Mouse (Mus musculus) forebrain, embryonic 15.5 days (tissue): ENCODE results near the gene Prkn. TPM values are rescaled to one million over a fixed set of nuclear protein-coding genes. Genes with fewer than 3 reads are reported as not detected.

ENCODE experiments used
- ATAC-seq: fragments of 200-750 bp; cut with Nextera tagmentation; replicated peaks from 2 replicates; pipeline ENCODE4 v1.8.0; 2017; ENCODE audit warnings: mild to moderate bottlenecking, moderate TSS enrichment, moderate library complexity
- H3K27ac ChIP-seq: fragments of 300-500 bp; sonication (generic); replicated peaks from 2 replicates; pipeline ENCODE4 v1.5.1; 2015; ENCODE audit warnings: mild to moderate bottlenecking, inconsistent platforms
- H3K27me3 ChIP-seq: fragments of 300-500 bp; sonication (generic); 2 replicates; pipeline ENCODE4 v1.6.1; 2015; ENCODE audit warnings: inconsistent platforms
- H3K36me3 ChIP-seq: fragments of 300-500 bp; sonication (generic); 2 replicates; pipeline ENCODE4 v1.6.1; 2015; ENCODE audit warnings: mild to moderate bottlenecking, inconsistent platforms
- H3K4me1 ChIP-seq: fragments of 300-500 bp; sonication (generic); 2 replicates; pipeline ENCODE4 v1.6.1; 2015; ENCODE audit warnings: inconsistent platforms
- H3K4me2 ChIP-seq: fragments of 300-500 bp; sonication (generic); replicated peaks from 2 replicates; pipeline ENCODE4 v1.6.1; 2015; ENCODE audit warnings: mild to moderate bottlenecking, inconsistent platforms
- H3K4me3 ChIP-seq: fragments of 300-500 bp; sonication (generic); 2 replicates; pipeline ENCODE4 v1.5.1; 2015; ENCODE audit warnings: mild to moderate bottlenecking, inconsistent platforms
- H3K9ac ChIP-seq: fragments of 300-500 bp; sonication (generic); replicated peaks from 2 replicates; pipeline ENCODE4 v1.6.1; 2015; ENCODE audit warnings: mild to moderate bottlenecking, inconsistent platforms
- H3K9me3 ChIP-seq: fragments of 300-500 bp; sonication (generic); 2 replicates; pipeline ENCODE4 v1.6.1; 2016; ENCODE audit warnings: inconsistent platforms
- WGBS: fragments of 180-500 bp; shearing (Covaris S2); methylation state at CpG from one replicate; pipeline ENCODE4 v1.1.7; 2015; ENCODE audit warnings: mixed read lengths; 5-methylcytosine and 5-hydroxymethylcytosine counted together
- polyA plus RNA-seq: library from polyadenylated mRNA; unstranded; fragments of >200 nt; fragmentation: Nextera tagmentation; extraction: Ambion mirVana; gene quantifications from 2 replicates; pipeline ENCODE4 v1.2.1, GENCODE M21; 2015

Prkn gene
- polyA plus RNA-seq, 1 experiment from 2014 or later = 3.6 TPM

DNA sequence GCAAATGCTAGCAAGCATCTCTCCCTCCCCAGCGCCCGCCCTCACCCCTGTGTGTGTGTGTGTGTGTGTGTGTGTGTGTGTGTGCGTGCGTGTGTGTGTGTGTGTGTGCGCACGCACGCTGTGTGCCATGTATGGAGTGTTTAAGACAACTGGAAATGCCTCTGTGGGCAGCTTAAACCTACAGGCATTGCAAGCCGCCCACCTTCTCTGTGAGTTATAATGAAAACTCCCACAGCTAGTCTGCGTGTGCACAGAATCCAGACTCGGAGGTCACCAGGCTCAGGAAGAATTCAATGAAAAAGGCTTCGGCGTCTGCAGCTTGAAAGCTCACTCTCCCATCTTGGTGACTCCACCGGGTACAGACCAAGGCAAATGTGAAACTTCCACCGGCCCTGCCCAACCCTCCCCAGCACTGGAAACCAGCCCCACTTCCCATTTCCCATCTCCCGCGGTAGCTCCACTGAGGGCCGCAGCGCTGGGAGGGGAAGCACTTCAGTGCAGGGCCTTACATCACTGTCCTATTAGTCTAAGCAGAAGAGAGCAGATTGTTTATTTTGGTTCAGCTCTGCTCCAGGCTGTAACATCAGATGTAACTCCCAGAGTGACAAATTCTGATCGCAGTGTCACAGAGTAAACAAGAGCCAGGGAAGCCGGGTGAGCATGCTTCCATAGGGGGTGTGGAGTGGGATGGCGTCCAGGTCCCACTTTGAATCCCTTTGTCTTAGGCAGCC, 772.8 kb downstream of the Prkn start:
- Histone ChIP-seq H3K4me1 (peaks cover 9% of the 10 kb centered on the region; the same call in 1 of the 2 replicates), H3K27ac (no peak overlapping the region), H3K4me3 (no peak overlapping the region), H3K27me3 (no peaks in the 10 kb centered on the region), H3K9me3 (no peaks in the 10 kb centered on the region), H3K36me3 (no peaks in the 10 kb centered on the region), H3K4me2 (no peak overlapping the region), H3K9ac (no peak overlapping the region)
- 72% methylated on average over 21 of the region's 21 CpGs for WGBS
- no peak for ATAC-seq

DNA sequence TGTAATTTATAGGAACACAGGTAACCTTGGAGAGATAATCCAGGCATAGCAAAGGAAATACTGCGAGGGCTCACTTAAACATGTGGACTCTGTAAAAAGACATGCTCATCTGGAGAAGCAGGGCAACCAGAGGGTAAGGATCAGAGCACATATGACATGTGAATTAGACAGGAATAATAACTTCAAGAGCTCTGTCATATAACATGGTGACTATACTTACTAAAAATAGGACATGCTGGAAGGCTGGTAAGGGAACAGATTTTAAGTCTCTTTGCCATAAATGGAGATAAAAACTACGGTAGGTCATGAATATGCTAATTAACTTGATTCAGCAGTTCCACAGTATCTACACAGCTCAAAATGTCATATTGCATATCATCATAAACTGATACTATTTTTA, 777.4 kb downstream of the Prkn start:
- WGBS = 58% methylated on average over 2 of the region's 2 CpGs
- H3K9ac ChIP-seq = no peak overlapping the region
- H3K4me3 ChIP-seq = no peak overlapping the region
- H3K4me1 ChIP-seq = peaks cover 22% of the 10 kb centered on the region
- peak; percentile 64 for ATAC-seq
- no peaks in the 10 kb centered on the region for H3K36me3 ChIP-seq
- no peak overlapping the region for H3K4me2 ChIP-seq
- H3K27ac ChIP-seq = peak overlapping the region; percentile 62
- H3K27me3 ChIP-seq = no peaks in the 10 kb centered on the region
- no peaks in the 10 kb centered on the region for H3K9me3 ChIP-seq

DNA sequence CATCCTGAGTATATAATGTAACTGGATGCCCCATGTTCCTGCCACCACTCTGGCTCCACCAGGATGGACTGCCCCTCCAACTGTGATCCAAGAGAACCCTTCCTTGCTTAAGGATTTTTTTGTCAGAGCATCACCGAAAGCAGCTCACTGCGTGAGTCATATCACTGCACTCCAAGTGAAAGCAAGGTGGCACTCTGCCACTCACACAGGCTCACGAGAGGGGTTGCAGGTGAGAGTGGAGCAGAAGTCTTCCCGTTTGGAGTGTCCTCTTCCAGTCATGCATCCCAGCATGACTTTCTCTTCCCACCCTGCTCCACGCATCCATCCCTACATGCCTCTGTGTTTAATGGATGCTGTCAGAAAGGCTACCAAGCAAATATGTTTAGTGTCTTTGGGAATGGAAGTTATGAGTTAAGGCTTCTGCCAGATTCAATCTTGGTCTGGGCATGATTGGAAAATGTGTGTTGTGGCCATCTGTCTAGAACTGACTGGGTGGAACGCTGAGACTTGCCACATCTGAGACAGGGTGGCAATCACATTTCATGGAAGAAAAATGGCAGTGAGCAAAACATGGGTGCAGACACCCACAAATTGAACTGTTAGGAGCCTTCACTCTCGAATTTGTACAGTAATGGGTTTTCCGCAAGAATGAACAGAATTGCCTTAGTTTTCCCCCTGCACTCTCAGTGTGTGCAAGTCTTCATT, 778.9 kb downstream of the Prkn start:
- 76% methylated on average over 8 of the region's 8 CpGs for WGBS
- no peak overlapping the region for H3K4me2 ChIP-seq
- H3K4me3 ChIP-seq = no peak overlapping the region
- ATAC-seq = no peak
- H3K9ac ChIP-seq = no peak overlapping the region
- H3K27me3 ChIP-seq = no peaks in the 10 kb centered on the region
- peaks cover 18% of the 10 kb centered on the region for H3K4me1 ChIP-seq
- no peaks in the 10 kb centered on the region for H3K9me3 ChIP-seq
- peak overlapping the region; percentile 38 for H3K27ac ChIP-seq
- H3K36me3 ChIP-seq = no peaks in the 10 kb centered on the region

DNA sequence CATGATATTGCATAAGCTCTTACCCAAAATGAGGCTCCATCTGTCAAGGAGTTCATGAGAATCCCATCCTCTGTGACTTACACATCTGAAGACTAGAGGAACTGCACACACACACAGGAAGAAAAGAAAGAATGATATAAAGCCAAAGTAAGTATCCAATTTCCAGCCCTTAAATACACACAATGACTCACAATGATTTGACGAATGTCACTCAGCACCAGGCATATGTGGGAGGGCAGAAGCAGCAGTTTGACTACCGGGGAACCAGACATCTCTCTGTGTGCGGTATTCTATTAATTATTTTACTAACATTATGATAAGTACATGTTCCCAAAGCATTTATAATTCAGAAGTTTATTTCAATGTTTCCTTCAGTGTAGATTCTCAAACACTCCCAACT, 780.6 kb downstream of the Prkn start:
- Histone ChIP-seq H3K9ac (no peak overlapping the region), H3K4me3 (no peak overlapping the region), H3K4me2 (no peak overlapping the region), H3K9me3 (no peaks in the 10 kb centered on the region), H3K27me3 (no peaks in the 10 kb centered on the region), H3K4me1 (peaks cover 18% of the 10 kb centered on the region), H3K36me3 (no peaks in the 10 kb centered on the region), H3K27ac (no peak overlapping the region)
- 84% methylated on average over 3 of the region's 3 CpGs for WGBS
- ATAC-seq = no peak

DNA sequence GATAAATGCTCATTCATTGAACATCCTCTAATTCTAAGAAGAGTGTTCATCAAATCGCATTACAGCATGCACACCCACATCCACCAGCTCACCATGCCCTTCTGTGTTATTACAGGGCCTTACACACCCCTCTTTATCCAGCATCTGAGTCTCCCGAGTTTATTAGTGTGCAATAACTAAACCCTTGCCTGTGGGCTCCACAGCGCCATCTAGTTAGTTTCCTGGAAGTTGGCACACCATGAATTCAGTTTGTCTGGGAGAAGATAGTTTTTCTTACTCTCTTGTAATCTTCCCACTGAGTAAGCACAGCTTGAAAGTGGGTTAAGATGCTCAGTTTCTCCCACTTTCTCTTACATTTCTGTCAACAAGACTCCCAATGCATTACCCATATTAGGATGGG, 781.3 kb downstream of the Prkn start:
- Histone ChIP-seq H3K36me3 (no peaks in the 10 kb centered on the region), H3K9ac (no peak overlapping the region), H3K4me1 (peaks cover 18% of the 10 kb centered on the region), H3K27me3 (no peaks in the 10 kb centered on the region), H3K27ac (no peak overlapping the region), H3K9me3 (no peaks in the 10 kb centered on the region), H3K4me3 (no peak overlapping the region), H3K4me2 (no peak overlapping the region)
- ATAC-seq = no peak
- WGBS = 66% methylated on average over 3 of the region's 3 CpGs

DNA sequence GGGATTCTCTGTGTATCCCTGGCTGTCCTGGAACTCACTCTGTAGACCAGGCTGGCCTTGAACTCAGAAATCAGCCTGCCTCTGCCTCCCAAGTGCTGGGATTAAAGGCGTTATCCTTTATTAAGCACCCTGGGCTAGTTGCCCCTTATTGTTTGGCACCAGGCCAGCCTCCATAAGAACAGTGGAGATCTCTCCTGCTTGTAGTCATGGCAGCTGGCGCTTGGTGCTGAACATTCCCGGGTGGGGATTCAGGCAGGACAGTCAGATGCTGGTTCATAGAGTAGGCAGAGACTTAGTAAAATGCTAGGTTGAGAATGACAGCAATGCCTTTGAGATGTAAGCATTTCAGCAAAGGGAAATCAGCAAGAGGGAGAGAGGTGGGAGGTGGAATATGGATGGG, 786.1 kb downstream of the Prkn start:
- Histone ChIP-seq H3K4me3 (no peak overlapping the region), H3K9ac (no peak overlapping the region)
- ATAC-seq = no peak

DNA sequence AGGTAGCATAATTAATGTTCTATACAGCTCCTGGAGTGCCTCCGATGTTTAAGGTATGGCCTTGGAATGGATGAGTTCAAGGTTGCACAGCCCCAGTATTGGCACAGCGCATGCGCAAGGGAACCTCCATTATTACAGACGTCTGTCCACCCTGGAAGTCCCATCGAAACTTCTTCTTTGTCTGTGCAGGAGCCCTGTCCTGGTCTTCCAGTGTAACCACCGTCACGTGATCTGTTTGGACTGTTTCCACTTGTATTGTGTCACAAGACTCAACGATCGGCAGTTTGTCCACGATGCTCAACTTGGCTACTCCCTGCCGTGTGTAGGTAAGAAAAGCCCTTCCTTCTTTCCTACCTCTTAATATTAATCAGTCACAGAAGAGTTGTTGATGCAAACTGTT, 794.9 kb downstream of the Prkn start:
- no peaks in the 10 kb centered on the region for H3K36me3 ChIP-seq
- no peak overlapping the region for H3K9ac ChIP-seq
- H3K27me3 ChIP-seq = no peaks in the 10 kb centered on the region
- 92% methylated on average over 11 of the region's 11 CpGs for WGBS
- peaks cover 9% of the 10 kb centered on the region for H3K4me1 ChIP-seq
- H3K4me2 ChIP-seq = no peak overlapping the region
- no peak overlapping the region for H3K4me3 ChIP-seq
- H3K27ac ChIP-seq = no peak overlapping the region
- ATAC-seq = no peak
- no peaks in the 10 kb centered on the region for H3K9me3 ChIP-seq

More for the DNA sequence above, 786.1 kb downstream of the Prkn start:
- Histone ChIP-seq H3K27me3 (no peaks in the 10 kb centered on the region), H3K4me1 (no peaks in the 10 kb centered on the region), H3K36me3 (no peaks in the 10 kb centered on the region), H3K27ac (no peak overlapping the region), H3K9me3 (no peaks in the 10 kb centered on the region), H3K4me2 (no peak overlapping the region)
- WGBS = 80% methylated on average over 3 of the region's 3 CpGs

DNA sequence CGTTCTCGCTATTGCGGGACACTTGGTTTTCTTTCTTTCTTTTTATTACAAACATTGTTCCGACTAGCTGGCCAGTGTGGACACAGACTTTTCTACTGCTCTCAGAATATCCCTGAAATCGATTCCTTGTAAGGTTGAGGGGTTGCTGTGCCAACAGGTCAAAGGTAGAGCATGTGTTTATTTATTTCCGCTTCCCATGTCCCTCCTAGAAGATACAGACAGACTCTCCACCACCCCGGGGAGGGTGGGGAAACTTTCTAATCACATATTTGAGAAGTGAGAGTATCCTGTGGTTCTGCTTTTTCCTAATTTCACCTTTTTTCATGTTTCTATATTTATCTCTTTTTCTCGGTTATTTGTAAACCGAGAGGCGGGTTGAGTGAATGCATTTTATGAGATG, 797.5 kb downstream of the Prkn start:
- Histone ChIP-seq H3K4me1 (peaks cover 9% of the 10 kb centered on the region), H3K4me3 (no peak overlapping the region), H3K27me3 (no peaks in the 10 kb centered on the region), H3K4me2 (no peak overlapping the region), H3K27ac (no peak overlapping the region), H3K9me3 (no peaks in the 10 kb centered on the region), H3K36me3 (no peaks in the 10 kb centered on the region), H3K9ac (no peak overlapping the region)
- 87% methylated on average over 10 of the region's 10 CpGs for WGBS
- no peak for ATAC-seq

DNA sequence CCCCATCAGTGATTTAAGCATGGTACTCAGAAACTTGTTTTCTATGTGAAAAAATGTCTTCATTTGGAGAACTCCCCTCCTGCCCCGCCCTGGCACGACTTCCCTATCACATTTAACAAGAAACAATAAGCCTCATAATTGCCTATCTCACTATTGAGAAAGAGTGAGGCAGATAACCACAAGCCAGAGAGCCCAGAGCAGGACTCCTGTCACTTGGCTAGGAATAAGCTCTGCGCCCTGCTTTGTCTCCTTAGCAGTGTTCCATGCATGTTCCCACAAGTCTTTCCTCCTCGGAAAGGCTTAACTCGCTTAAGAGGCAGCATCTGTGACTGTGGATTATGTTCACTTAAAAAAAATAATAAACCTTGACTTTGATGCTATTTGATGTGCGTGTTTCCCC, 798.3 kb downstream of the Prkn start:
- H3K9me3 ChIP-seq = no peaks in the 10 kb centered on the region
- H3K4me2 ChIP-seq = no peak overlapping the region
- H3K4me1 ChIP-seq = peaks cover 9% of the 10 kb centered on the region
- no peaks in the 10 kb centered on the region for H3K27me3 ChIP-seq
- no peak overlapping the region for H3K27ac ChIP-seq
- 76% methylated on average over 6 of the region's 6 CpGs for WGBS
- H3K36me3 ChIP-seq = no peaks in the 10 kb centered on the region
- ATAC-seq = no peak
- no peak overlapping the region for H3K9ac ChIP-seq
- no peak overlapping the region for H3K4me3 ChIP-seq

DNA sequence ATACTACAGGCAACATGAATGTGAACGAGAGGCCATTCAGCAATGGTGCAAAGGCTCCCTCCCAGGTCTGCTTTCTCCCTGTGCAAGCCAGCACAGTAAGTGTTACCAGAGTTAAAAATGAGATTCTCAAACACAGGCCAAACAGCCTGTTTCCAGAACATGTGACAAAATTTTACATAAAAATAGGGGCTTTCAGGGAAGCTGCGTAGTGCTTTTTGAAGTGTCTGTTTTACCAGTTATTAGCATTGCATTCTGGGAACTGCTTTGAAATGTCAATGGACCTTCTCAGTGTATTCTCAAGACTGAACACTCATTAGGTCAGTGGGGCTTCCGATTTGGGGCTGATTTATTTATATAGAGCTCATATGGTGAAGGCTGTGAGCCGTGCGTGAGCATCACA, 799.6 kb downstream of the Prkn start:
- no peak overlapping the region for H3K4me2 ChIP-seq
- H3K9ac ChIP-seq = no peak overlapping the region
- no peak overlapping the region for H3K27ac ChIP-seq
- no peaks in the 10 kb centered on the region for H3K27me3 ChIP-seq
- H3K9me3 ChIP-seq = no peaks in the 10 kb centered on the region
- peaks cover 9% of the 10 kb centered on the region for H3K4me1 ChIP-seq
- ATAC-seq = no peak; the same call in 1 of the 2 replicates
- WGBS = 33% methylated on average over 5 of the region's 5 CpGs
- no peak overlapping the region for H3K4me3 ChIP-seq
- no peaks in the 10 kb centered on the region for H3K36me3 ChIP-seq

DNA sequence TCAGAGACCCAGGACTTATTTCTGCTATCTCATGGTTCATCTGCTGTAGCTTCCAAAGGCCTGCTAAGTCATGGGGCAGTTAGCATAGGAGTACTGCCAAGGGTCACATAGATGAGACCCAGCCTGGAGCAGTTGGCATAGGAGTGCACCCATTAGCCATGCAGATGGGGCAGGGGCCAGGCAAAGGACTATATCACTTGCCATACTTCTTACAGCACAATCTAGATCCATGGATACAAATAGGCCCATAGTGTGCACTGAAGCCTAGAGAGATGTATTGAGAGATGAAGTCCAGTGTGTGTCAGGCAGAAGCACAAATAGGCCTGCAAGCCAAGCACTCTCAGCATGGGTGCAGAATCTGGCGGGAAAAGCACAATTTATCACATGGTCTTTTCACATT, 802.1 kb downstream of the Prkn start:
- no peaks in the 10 kb centered on the region for H3K36me3 ChIP-seq
- WGBS = 77% methylated on average over 1 of the region's 1 CpGs
- H3K27me3 ChIP-seq = no peaks in the 10 kb centered on the region
- H3K4me1 ChIP-seq = peaks cover 12% of the 10 kb centered on the region
- H3K4me2 ChIP-seq = no peak overlapping the region
- no peak overlapping the region for H3K27ac ChIP-seq
- ATAC-seq = no peak
- no peak overlapping the region for H3K9ac ChIP-seq
- H3K9me3 ChIP-seq = no peaks in the 10 kb centered on the region
- no peak overlapping the region for H3K4me3 ChIP-seq

DNA sequence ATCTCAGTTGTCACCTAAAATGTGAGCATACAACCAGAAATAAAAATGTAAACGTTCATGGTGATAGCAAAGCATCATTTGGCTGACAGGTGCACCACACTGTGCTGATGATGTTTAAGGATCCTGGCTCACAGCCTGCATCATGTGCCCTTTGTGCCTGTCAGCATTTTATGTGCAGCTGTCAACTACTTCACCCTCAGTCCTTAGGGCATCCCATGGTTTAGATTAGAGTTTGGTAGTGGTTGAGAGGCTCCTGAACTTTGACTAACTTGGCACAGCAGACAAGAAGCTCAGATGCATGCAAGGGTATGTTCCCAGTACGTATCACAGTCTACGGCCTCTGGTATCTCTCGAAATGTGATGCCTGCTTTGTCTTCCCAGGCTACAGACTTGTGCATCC, 803.8 kb downstream of the Prkn start:
- Histone ChIP-seq H3K9me3 (no peaks in the 10 kb centered on the region), H3K9ac (no peak overlapping the region), H3K4me1 (peaks cover 12% of the 10 kb centered on the region), H3K36me3 (no peaks in the 10 kb centered on the region), H3K27ac (no peak overlapping the region), H3K4me3 (no peak overlapping the region), H3K4me2 (no peak overlapping the region), H3K27me3 (no peaks in the 10 kb centered on the region)
- no peak for ATAC-seq
- WGBS = 76% methylated on average over 4 of the region's 4 CpGs
